Mouse (Mus musculus) ovary, postnatal 10 days (tissue): Measurements from ENCODE around the gene Lrp2.
"Not testable (repeated sequence)": the region's sequence is repeated elsewhere in the genome, so short reads cannot be mapped to it uniquely, and the experiment has no call there.

Source experiments
- DNase-seq: peaks from one replicate; pipeline ENCODE4 v3.0.0; 2022; ENCODE audit warnings: low spot score

Lrp2 gene

GRCm38 (mm10) chr2:69582861-69583260 is 3.0 kb downstream of the Lrp2 start:
- no peak for DNase-seq

- DNase-seq: not testable (repeated sequence)
Observed at GRCm38 (mm10) chr2:69582068-69582467, 3.8 kb downstream of the Lrp2 start.

GRCm38 (mm10) chr2:69580091-69580490 is 5.8 kb downstream of the Lrp2 start:
- DNase-seq: no peak

GRCm38 (mm10) chr2:69578206-69578605 is 7.7 kb downstream of the Lrp2 start:
- DNase-seq: no peak

GRCm38 (mm10) chr2:69576531-69576930 is 9.3 kb downstream of the Lrp2 start:
- no peak for DNase-seq

- no peak for DNase-seq
Observed at GRCm38 (mm10) chr2:69574934-69575333, 10.9 kb downstream of the Lrp2 start.

- DNase-seq: no peak
Observed at GRCm38 (mm10) chr2:69574261-69574660, 11.6 kb downstream of the Lrp2 start.

GRCm38 (mm10) chr2:69573733-69574054 is 12.2 kb downstream of the Lrp2 start:
- DNase-seq: no peak

- no peak for DNase-seq
Observed at GRCm38 (mm10) chr2:69573038-69573732, 12.7 kb downstream of the Lrp2 start.

- no peak for DNase-seq
Observed at GRCm38 (mm10) chr2:69570556-69570955, 15.3 kb downstream of the Lrp2 start.

GRCm38 (mm10) chr2:69566281-69566680 is 19.6 kb downstream of the Lrp2 start:
- DNase-seq: no peak

GRCm38 (mm10) chr2:69563492-69563891 is 22.4 kb downstream of the Lrp2 start:
- no peak for DNase-seq

- no peak for DNase-seq
Observed at GRCm38 (mm10) chr2:69562761-69563160, 23.1 kb downstream of the Lrp2 start.

- no peak for DNase-seq
Observed at GRCm38 (mm10) chr2:69560221-69560620, 25.6 kb downstream of the Lrp2 start.

- DNase-seq: no peak
Observed at GRCm38 (mm10) chr2:69559380-69559779, 26.5 kb downstream of the Lrp2 start.

GRCm38 (mm10) chr2:69556686-69557085 is 29.2 kb downstream of the Lrp2 start:
- DNase-seq: no peak

- no peak for DNase-seq
Observed at GRCm38 (mm10) chr2:69551639-69552038, 34.2 kb downstream of the Lrp2 start.

- no peak for DNase-seq
Observed at GRCm38 (mm10) chr2:69546823-69547222, 39.0 kb downstream of the Lrp2 start.

GRCm38 (mm10) chr2:69536018-69536417 is 49.8 kb downstream of the Lrp2 start:
- no peak for DNase-seq

- no peak for DNase-seq
Observed at GRCm38 (mm10) chr2:69531528-69532055, 54.3 kb downstream of the Lrp2 start.

GRCm38 (mm10) chr2:69530691-69531527 is 55.0 kb downstream of the Lrp2 start:
- no peak for DNase-seq

GRCm38 (mm10) chr2:69530126-69530525 is 55.7 kb downstream of the Lrp2 start:
- no peak for DNase-seq

- no peak for DNase-seq
Observed at GRCm38 (mm10) chr2:69520273-69520672, 65.6 kb downstream of the Lrp2 start.
